Mouse (Mus musculus): Measurements from ENCODE around the gene Sox15.

Sox15 gene

DNA sequence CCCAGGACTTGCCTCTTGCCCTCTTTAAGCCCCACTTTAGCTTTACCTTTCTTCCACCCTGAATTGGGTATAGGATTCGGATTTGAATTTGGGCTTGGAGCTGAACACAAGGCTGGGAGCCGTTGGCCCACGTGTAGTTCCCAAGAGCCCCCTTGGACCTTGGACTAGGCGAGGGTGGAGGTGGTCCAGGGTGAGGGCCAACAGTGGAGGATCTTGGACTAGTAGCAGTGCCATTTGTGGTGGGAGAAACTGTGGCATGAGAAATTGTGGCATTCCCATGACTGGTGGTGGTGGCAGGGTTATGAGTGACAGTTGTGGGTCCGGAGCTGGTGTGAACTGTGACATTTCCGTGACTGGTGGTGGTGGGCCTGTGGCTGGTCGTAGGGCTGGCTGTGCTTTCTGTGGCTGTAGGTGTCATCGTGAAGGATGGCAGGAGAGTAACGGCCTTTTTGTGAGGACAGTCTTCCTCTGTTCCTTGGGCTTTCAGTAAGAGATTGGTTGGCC, 10.4 kb downstream of the Sox15 start:
- in situ Hi-C loops (cut with MboI; ENCODE audit: low pct_unique_long_range_greater_than_20kb in 1 of 2, low sequenced_read_pairs in 2 of 2, unreplicated experiment in 1 of 2): no loop called here

- in situ Hi-C loops (cut with MboI; ENCODE audit: low pct_unique_long_range_greater_than_20kb in 1 of 2, low sequenced_read_pairs in 2 of 2, unreplicated experiment in 1 of 2): no loop called here
Observed at GRCm38 (mm10) chr11:69665961-69666664, 11.0 kb downstream of the Sox15 start, which contains the start of gene Cd68. Gene Cd68, minus strand, starts transcription at chr11:69666153.

DNA sequence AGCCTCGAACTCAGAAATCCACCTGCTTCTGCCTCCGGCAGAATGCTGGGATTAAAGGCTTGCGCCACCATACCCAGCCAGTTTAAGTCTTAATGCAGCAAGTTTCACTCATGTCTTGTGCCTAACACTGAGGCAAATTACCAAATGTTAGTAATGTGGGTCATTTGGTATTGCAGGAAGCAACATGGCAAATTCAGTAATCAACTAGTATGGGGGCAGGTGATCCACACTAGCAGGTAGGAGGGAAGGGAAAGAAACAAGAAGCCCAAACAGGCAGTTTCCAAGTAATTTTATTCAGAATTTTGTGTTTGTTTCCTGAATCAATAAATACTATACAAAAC, 11.5 kb downstream of the Sox15 start:
- in situ Hi-C loops (cut with MboI; ENCODE audit: low pct_unique_long_range_greater_than_20kb in 1 of 2, low sequenced_read_pairs in 2 of 2, unreplicated experiment in 1 of 2): no loop called here

DNA sequence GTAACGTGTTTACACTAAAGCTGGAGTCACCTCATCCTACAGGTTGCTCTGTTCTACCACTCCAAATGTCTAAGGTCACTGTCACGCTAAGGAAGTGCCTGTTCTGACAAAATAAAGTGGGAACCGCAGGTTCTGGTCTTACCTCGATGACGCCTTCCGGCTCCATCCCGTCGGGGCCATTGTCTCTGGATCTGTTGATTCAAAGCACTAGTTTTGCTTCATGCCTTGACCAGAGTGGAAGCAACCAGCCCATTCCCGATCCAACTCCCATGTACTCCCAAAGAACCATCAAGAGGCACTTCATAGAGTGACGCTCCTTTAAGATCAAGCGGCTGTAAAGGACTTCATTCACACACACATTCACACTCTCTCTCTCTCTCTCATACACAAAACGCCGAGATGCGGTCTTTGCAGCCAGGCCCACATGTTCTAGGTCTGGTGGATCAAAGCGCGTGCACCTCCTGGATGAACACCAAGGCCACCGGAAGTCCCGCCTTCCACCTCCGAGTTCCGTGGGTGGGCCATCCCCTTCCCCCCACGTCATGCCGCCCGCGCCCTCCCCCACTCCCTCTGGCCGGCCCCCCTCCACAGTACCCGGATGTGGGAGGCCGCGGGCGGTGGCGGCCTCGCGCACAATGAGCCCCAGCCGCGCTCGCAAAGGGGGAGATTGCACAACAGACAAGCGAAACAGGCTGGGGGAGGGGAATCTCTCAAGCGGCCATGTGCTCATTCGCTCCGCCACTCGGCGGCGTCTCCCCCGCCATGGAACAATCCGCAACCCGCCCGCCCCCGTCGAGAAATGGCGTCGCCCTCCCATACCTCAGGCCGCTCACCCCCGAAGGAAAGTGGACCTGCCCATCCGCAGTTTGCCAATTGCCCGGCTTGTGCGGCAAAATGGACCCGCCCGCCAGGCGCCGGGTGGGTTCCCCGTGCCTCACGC, 15.9 kb downstream of the Sox15 start:
- in situ Hi-C loops (cut with MboI; ENCODE audit: low pct_unique_long_range_greater_than_20kb in 1 of 2, low sequenced_read_pairs in 2 of 2, unreplicated experiment in 1 of 2): no loop called here

GRCm38 (mm10) chr11:69671726-69672124, 16.6 kb downstream of the Sox15 start:
- in situ Hi-C loops (cut with MboI; ENCODE audit: low pct_unique_long_range_greater_than_20kb in 1 of 2, low sequenced_read_pairs in 2 of 2, unreplicated experiment in 1 of 2): no loop called here

GRCm38 (mm10) chr11:69672211-69672706, 17.1 kb downstream of the Sox15 start, which contains the start of gene Eif4a1:
Gene Eif4a1, minus strand, starts transcription at chr11:69672423.
- in situ Hi-C loops (cut with MboI; ENCODE audit: low pct_unique_long_range_greater_than_20kb in 1 of 2, low sequenced_read_pairs in 2 of 2, unreplicated experiment in 1 of 2): no loop called here

- in situ Hi-C loops (cut with MboI; ENCODE audit: low pct_unique_long_range_greater_than_20kb in 1 of 2, low sequenced_read_pairs in 2 of 2, unreplicated experiment in 1 of 2): no loop called here
Observed at GRCm38 (mm10) chr11:69679144-69679543, 24.0 kb downstream of the Sox15 start.

DNA sequence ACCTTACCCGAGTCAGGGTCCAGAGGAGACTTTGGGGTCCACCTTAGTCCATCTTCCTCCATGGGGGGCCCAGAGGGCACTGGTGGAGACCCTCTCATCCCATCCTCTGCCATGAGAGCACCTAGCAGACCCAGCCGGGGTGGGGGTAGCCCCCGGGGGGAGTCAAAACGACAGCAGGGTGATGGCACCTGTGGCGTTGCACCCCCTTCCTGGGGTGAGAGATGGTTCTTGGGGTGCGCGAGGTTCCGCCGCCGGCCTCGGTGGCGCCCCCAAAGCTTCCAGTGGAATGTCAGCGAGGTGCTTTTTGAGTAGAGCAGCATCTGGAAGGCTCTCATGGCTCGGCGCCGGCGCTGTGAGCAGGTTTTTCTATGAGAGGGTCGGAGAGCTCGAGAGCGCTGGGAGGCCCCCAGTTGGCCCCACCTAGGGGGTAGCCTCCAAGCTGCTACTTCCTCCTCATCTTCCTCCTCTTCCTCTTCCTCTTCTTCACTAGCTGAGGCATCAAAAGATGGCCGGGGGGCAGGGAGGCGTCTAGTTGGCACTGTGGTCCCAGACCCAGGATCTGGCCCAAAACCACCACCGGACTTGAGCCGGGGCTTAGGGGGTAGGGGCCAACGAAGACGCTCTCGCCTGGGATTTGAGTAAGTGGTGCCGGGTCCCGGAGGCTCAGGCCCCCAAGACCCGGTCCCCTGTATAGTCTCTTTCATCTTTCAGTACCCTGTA, 25.2 kb downstream of the Sox15 start:
- in situ Hi-C loops (cut with MboI; ENCODE audit: low pct_unique_long_range_greater_than_20kb in 1 of 2, low sequenced_read_pairs in 2 of 2, unreplicated experiment in 1 of 2): loop anchor here (5.0 kb wide), 1 partner anchor 37 kb away; no protein-coding TSS in a partner anchor

DNA sequence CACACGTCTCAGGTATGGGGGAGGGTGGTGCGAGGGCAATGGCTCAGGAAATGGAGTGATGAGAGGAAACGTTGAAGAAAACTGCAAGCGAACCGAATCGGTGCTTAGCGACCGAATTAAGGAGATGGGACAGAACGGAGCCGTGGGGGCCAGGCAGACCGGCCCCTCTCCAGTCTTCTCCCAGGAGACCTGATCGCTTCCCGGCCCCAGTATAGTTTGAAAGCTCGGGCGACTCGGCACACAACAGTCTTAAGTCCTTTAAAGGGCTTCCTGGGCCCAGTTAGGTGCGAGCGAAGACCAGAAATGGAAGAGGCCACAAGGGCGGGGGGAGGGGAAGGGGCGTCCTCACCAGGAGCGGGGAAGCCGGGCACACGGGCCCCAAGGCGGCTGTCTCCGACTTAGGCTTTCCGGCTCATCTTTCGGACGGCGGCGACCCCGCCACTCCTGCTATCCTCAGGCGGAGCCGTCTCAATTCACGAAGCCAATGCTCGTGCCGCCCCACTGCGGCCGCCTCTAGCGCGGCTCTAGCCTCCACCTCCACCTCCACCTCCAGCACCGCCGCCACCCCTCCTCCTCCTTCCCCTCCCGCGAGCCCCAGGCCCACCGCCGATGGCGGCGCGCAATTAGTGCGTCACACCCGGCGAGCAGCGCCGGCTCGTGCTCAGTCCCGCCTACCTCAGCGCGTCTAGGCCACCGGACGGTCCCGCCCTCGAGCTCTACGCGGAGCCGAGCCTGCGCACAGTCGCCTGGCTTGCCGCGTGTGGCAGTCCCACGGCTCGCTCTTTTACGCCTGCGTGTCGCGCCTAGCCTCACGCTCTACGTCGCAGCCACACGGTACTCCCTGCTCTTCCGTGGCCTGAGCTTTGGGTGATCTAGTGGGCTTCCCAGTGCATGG, 26.4 kb downstream of the Sox15 start, which contains the start of gene Senp3:
TSS of gene Senp3 (minus strand) at position 771 of the 895 bp plus-strand sequence.
- in situ Hi-C loops (cut with MboI; ENCODE audit: low pct_unique_long_range_greater_than_20kb in 1 of 2, low sequenced_read_pairs in 2 of 2, unreplicated experiment in 1 of 2): loop anchor here (5.0 kb wide), 1 partner anchor 36 kb away; no protein-coding TSS in a partner anchor

DNA sequence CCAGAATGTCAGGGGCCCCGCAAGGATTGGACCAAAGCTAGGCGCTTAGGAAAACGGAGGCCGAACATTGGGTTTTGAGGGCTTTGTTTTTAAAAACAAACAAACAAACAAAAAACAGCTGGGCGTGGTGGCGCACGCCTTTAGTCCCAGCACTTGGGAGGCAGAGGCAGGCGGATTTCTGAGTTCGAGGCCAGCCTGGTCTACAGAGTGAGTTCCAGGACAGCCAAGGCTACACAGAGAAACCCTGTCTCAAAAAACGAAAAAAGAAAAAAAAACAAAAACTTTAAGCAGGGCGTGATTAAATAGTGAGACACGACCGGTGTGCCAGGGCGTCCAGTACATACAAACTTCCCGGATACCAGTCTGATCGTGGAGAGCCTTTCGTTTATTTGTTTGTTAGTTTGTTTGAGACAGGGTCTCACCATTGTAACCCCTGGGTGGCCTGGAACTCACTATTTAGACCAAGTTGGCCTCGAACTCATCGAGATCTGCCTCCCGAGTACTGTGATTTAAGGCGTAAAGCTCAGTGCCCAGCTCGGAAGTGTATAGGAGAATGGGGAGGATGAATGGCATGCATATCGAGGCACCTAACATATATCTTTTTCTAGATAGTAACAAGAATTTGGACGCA, 27.2 kb downstream of the Sox15 start:
- in situ Hi-C loops (cut with MboI; ENCODE audit: low pct_unique_long_range_greater_than_20kb in 1 of 2, low sequenced_read_pairs in 2 of 2, unreplicated experiment in 1 of 2): loop anchor here (5.0 kb wide), 1 partner anchor 35 kb away; no protein-coding TSS in a partner anchor

DNA sequence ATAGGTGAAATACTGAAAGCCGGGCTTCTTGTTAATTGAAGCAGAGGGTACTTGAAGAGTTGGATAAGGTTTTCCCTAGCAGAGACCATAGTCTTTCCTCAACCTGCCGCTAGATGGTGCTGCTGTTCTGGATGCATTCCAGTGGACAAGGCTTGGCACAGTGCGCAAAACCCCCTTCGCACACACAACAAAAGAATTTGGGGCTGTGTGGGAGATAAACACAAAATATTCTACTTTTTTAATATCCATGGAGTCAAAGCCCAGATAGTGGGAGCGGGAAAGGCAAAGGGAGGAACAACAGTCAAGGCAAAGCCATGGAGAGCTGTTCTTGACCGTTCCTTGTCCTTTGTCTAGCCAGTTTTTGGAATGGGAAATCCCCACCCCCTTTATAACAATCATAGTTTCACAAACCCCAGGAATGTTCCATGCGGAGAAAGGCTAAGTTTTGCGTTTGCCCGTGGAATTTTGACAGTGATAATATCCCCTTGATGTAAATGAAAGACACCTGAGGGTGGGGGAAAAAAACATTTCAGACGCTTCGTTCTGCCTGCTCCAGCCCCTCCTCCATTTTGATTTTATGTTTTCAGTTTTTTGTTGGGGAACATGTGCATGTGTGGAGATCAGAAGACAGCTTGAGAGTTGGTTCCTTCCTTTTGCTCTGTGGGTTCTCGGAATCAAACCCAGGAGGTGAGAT, 27.9 kb downstream of the Sox15 start:
- in situ Hi-C loops (cut with MboI; ENCODE audit: low pct_unique_long_range_greater_than_20kb in 1 of 2, low sequenced_read_pairs in 2 of 2, unreplicated experiment in 1 of 2): loop anchor here (5.0 kb wide), 1 partner anchor 34 kb away; no protein-coding TSS in a partner anchor

- in situ Hi-C loops (cut with MboI; ENCODE audit: low pct_unique_long_range_greater_than_20kb in 1 of 2, low sequenced_read_pairs in 2 of 2, unreplicated experiment in 1 of 2): loop anchor here (5.0 kb wide), 1 partner anchor 34 kb away; no protein-coding TSS in a partner anchor
Observed at GRCm38 (mm10) chr11:69683576-69683975, 28.5 kb downstream of the Sox15 start.

DNA sequence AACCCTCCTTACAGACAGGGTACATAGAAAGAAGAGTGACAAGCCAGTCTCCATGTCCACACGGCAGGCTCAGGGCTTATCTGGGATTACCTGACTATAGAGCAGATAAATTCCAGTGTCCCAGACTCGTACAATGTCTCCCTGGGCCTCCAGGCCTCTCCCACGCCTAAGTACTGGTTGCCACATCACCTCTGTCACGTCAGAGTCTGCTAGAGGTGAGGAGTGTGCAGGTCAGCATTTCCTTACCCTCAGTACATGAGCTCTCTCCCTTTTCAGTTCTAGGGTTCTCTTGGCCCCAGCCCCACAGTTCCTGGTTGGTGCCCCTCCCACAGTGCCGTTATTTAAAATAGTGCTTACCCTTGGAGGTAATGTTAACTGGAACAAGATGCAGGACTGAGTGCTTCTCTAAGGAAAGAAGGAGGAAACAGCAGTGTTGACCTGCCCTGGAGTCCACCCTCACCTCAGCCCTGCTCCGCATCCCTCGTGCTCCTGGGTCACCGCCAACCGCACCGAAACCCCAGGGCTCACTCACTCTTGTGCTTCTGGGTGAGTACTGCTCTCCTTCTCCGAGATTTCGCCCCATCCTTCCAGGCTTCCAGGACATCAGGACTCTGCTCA, 29.1 kb downstream of the Sox15 start:
- in situ Hi-C loops (cut with MboI; ENCODE audit: low pct_unique_long_range_greater_than_20kb in 1 of 2, low sequenced_read_pairs in 2 of 2, unreplicated experiment in 1 of 2): loop anchor here (5.0 kb wide), 1 partner anchor 33 kb away; no protein-coding TSS in a partner anchor

DNA sequence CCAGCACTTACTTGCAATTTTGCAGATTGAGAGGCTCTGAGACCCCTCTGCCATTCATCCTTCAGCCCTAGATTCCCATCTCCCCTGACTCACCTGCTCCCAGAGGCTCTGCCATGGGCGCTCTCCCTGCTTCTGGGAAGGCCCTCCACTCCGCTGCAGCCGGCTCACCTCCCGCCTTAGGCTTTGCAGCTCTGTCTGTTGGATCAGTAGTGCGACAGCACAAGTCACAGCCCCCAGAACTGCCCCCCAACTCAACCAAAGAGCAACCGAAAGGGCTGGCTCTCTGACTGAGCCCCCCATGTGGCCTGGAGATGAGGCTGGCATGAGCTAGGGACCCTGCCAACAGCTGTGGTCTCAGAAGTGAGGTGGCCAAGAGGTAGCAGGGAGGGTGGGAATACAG, 29.8 kb downstream of the Sox15 start:
- in situ Hi-C loops (cut with MboI; ENCODE audit: low pct_unique_long_range_greater_than_20kb in 1 of 2, low sequenced_read_pairs in 2 of 2, unreplicated experiment in 1 of 2): loop anchor here (5.0 kb wide), 1 partner anchor 32 kb away; no protein-coding TSS in a partner anchor

- in situ Hi-C loops (cut with MboI; ENCODE audit: low pct_unique_long_range_greater_than_20kb in 1 of 2, low sequenced_read_pairs in 2 of 2, unreplicated experiment in 1 of 2): no loop called here
Observed at GRCm38 (mm10) chr11:69685526-69686148, 30.5 kb downstream of the Sox15 start, which contains the start of gene Tnfsf13. Gene Tnfsf13, minus strand, starts transcription at chr11:69685784.
